Mouse (Mus musculus) heart, embryonic 11.5 days (tissue): ENCODE data around the gene Rad51b. TPM values are rescaled to one million over a fixed set of nuclear protein-coding genes. Genes with fewer than 3 reads are reported as not detected.

Source experiments
- ATAC-seq: fragments of 200-750 bp; cut with Nextera tagmentation; replicated peaks from 2 replicates; pipeline ENCODE4 v1.8.0; 2017; ENCODE audit warnings: moderate library complexity; ENCODE audit not compliant: insufficient number of reproducible peaks, low FRiP score, low TSS enrichment
- H3K27ac ChIP-seq: fragments of 300-500 bp; sonication (generic); 2 replicates; pipeline ENCODE4 v1.5.1; 2014; ENCODE audit warnings: mild to moderate bottlenecking, low read depth, low read length
- H3K27me3 ChIP-seq: fragments of 300-500 bp; sonication (generic); 2 replicates; pipeline ENCODE4 v1.6.1; 2014; ENCODE audit warnings: mild to moderate bottlenecking, low read length, mixed read lengths; ENCODE audit not compliant: control insufficient read depth, insufficient read depth
- H3K36me3 ChIP-seq: fragments of 300-500 bp; sonication (generic); 2 replicates; pipeline ENCODE4 v1.6.1; 2014; ENCODE audit warnings: mild to moderate bottlenecking, low read length, moderate library complexity, mixed read lengths; ENCODE audit not compliant: control insufficient read depth, insufficient read depth
- H3K4me1 ChIP-seq: fragments of 300-500 bp; sonication (generic); 2 replicates; pipeline ENCODE4 v1.6.1; 2014; ENCODE audit warnings: low read length; ENCODE audit not compliant: control insufficient read depth, insufficient read depth
- H3K4me2 ChIP-seq: fragments of 300-500 bp; sonication (generic); 2 replicates; pipeline ENCODE4 v1.6.1; 2014; ENCODE audit warnings: mild to moderate bottlenecking, moderate library complexity
- H3K4me3 ChIP-seq: fragments of 300-500 bp; sonication (generic); 2 replicates; pipeline ENCODE4 v1.5.1; 2014; ENCODE audit warnings: low read depth, low read length
- H3K9ac ChIP-seq: fragments of 300-500 bp; sonication (generic); 2 replicates; pipeline ENCODE4 v1.6.1; 2014; ENCODE audit warnings: mild to moderate bottlenecking, low read depth, low read length, moderate library complexity
- H3K9me3 ChIP-seq: fragments of 300-500 bp; sonication (generic); replicated peaks from 2 replicates; pipeline ENCODE4 v1.6.1; 2016; ENCODE audit warnings: low read length; ENCODE audit not compliant: control insufficient read depth
- WGBS: fragments of 180-500 bp; shearing (Covaris S2); extraction: QIAGEN DNeasy Blood & Tissue Kit; methylation state at CpG from one replicate; pipeline ENCODE4 v1.1.7; 2014; ENCODE audit not compliant: insufficient replicate concordance; 5-methylcytosine and 5-hydroxymethylcytosine counted together
- polyA plus RNA-seq: library from polyadenylated mRNA; unstranded; fragments of >200 nt; fragmentation: Nextera tagmentation; extraction: Ambion mirVana; gene quantifications from 2 replicates; pipeline ENCODE4 v1.2.1, GENCODE M21; 2014

The Rad51b gene
- polyA plus RNA-seq, 1 experiment from 2014 or later = 6.4 TPM

DNA sequence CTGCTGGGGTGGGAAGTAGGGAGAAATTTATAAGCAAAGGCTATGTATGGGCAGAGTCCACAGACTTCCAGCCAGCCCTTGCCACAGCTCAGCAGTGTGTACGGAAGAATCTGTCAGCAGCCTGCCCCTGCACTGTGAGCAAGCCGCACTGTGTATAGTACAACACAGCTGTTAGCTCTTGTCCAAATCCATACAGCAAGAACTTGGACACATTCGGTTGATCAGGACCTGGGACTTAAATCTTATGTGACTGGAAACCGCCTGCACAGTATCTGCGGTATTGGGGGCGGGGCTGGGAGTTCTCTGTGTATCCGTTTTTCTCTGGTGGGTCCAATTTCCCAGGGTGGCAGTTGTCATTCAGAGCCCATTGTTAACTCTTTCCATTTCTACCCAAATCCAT, 545.2 kb downstream of the Rad51b start:
- no peak overlapping the region for H3K4me3 ChIP-seq
- ATAC-seq = peak; percentile 75; the same call in 1 of the 2 replicates
- H3K27me3 ChIP-seq = no peaks in the 10 kb centered on the region
- no peaks in the 10 kb centered on the region for H3K9me3 ChIP-seq
- peak overlapping the region; percentile 22; the same call in 1 of the 2 replicates for H3K4me2 ChIP-seq
- H3K36me3 ChIP-seq = no peaks in the 10 kb centered on the region
- H3K27ac ChIP-seq = peak overlapping the region; percentile 74
- peaks cover 79% of the 10 kb centered on the region for H3K4me1 ChIP-seq
- H3K9ac ChIP-seq = no peak overlapping the region
- 23% methylated on average over 7 of the region's 7 CpGs for WGBS

- Histone ChIP-seq H3K4me1 (peaks cover 76% of the 10 kb centered on the region), H3K4me2 (no peak overlapping the region), H3K27ac (peak overlapping the region; percentile 74), H3K9ac (no peak overlapping the region), H3K9me3 (no peaks in the 10 kb centered on the region), H3K36me3 (no peaks in the 10 kb centered on the region), H3K27me3 (no peaks in the 10 kb centered on the region), H3K4me3 (no peak overlapping the region)
- no peak; the same call in 1 of the 2 replicates for ATAC-seq
- WGBS = 64% methylated on average over 11 of the region's 11 CpGs
These were observed 545.9 kb downstream of the Rad51b start for GRCm38 (mm10) chr12:79843002-79843401.

GRCm38 (mm10) chr12:79843496-79843895, 546.4 kb downstream of the Rad51b start:
- no peaks in the 10 kb centered on the region for H3K36me3 ChIP-seq
- H3K9me3 ChIP-seq = no peaks in the 10 kb centered on the region
- H3K27ac ChIP-seq = peak overlapping the region; percentile 74
- peaks cover 71% of the 10 kb centered on the region for H3K4me1 ChIP-seq
- WGBS = 45% methylated on average over 6 of the region's 6 CpGs
- no peak for ATAC-seq
- no peaks in the 10 kb centered on the region for H3K27me3 ChIP-seq
- no peak overlapping the region for H3K9ac ChIP-seq
- H3K4me3 ChIP-seq = no peak overlapping the region
- no peak overlapping the region for H3K4me2 ChIP-seq

- Histone ChIP-seq H3K9me3 (no peaks in the 10 kb centered on the region), H3K4me1 (peaks cover 51% of the 10 kb centered on the region), H3K9ac (no peak overlapping the region), H3K27ac (no peak overlapping the region), H3K4me2 (no peak overlapping the region), H3K36me3 (no peaks in the 10 kb centered on the region), H3K27me3 (no peaks in the 10 kb centered on the region), H3K4me3 (no peak overlapping the region)
- 39% methylated on average over 7 of the region's 7 CpGs for WGBS
- no peak for ATAC-seq
These were observed 549.4 kb downstream of the Rad51b start for GRCm38 (mm10) chr12:79846247-79847151.

- ATAC-seq = no peak
- no peaks in the 10 kb centered on the region for H3K36me3 ChIP-seq
- no peaks in the 10 kb centered on the region for H3K9me3 ChIP-seq
- H3K4me3 ChIP-seq = no peak overlapping the region
- H3K4me2 ChIP-seq = no peak overlapping the region
- H3K27me3 ChIP-seq = no peaks in the 10 kb centered on the region
- H3K27ac ChIP-seq = no peak overlapping the region
- 57% methylated on average over 13 of the region's 13 CpGs for WGBS
- no peak overlapping the region for H3K9ac ChIP-seq
- peaks cover 31% of the 10 kb centered on the region for H3K4me1 ChIP-seq
These were observed 551.5 kb downstream of the Rad51b start for GRCm38 (mm10) chr12:79848539-79848938.

DNA sequence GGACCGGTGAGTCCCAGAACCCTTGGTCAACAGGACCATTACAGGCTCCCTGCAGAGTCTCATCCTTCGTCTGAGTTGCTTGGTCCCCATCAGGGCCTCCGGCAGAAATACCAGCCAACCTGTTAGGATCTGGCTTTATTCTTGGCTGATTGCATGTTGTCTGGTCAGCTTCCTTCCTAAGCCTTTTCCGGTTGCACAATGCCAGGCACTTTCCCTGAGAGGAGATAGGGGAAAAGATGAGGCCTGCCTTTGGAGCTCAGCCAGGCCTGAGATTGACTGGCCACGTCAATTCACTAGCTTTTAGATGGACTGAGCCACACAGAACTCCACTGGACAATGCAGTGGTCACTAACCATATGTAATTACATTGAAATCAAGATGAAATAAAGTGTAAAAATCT, 552.9 kb downstream of the Rad51b start:
- no peak for ATAC-seq
- Histone ChIP-seq H3K36me3 (no peaks in the 10 kb centered on the region), H3K4me3 (no peak overlapping the region), H3K27me3 (no peaks in the 10 kb centered on the region), H3K4me2 (no peak overlapping the region), H3K27ac (no peak overlapping the region), H3K4me1 (peaks cover 23% of the 10 kb centered on the region; the same call in 1 of the 2 replicates), H3K9ac (no peak overlapping the region), H3K9me3 (no peaks in the 10 kb centered on the region)
- WGBS = 57% methylated on average over 5 of the region's 5 CpGs

- H3K27me3 ChIP-seq = no peaks in the 10 kb centered on the region
- no peak overlapping the region for H3K9ac ChIP-seq
- H3K27ac ChIP-seq = peak overlapping the region; percentile 36
- peaks cover 29% of the 10 kb centered on the region for H3K4me1 ChIP-seq
- H3K4me2 ChIP-seq = no peak overlapping the region
- H3K4me3 ChIP-seq = no peak overlapping the region
- no peaks in the 10 kb centered on the region for H3K9me3 ChIP-seq
- H3K36me3 ChIP-seq = no peaks in the 10 kb centered on the region
- no peak for ATAC-seq
- WGBS = 83% methylated on average over 8 of the region's 8 CpGs
These were observed 554.8 kb downstream of the Rad51b start for GRCm38 (mm10) chr12:79851898-79852297.

DNA sequence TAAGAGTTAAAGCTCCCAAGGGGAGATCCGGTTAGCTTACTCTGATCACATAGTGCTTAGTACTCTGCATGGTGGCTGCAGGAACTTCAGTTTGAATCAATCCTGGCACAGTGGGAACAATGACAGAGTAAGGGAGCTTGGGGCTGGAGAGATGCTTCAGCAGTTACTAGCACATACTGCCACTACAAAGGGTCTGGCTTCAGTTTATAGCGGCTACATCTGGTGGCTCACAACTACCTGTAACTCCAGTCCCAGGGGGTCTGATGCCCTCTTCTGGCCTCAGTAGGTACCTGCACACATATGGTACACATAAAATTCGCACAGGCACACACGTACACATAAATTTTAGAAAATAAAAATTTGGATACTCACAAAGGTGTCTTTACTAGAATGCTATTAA, 555.5 kb downstream of the Rad51b start:
- no peak overlapping the region for H3K4me3 ChIP-seq
- H3K4me1 ChIP-seq = peaks cover 32% of the 10 kb centered on the region
- H3K36me3 ChIP-seq = no peaks in the 10 kb centered on the region
- no peaks in the 10 kb centered on the region for H3K27me3 ChIP-seq
- WGBS = 86% methylated on average over 4 of the region's 4 CpGs
- H3K9ac ChIP-seq = no peak overlapping the region
- no peaks in the 10 kb centered on the region for H3K9me3 ChIP-seq
- no peak for ATAC-seq
- H3K27ac ChIP-seq = no peak overlapping the region
- H3K4me2 ChIP-seq = no peak overlapping the region
